In genomic region chr10:8213906-8214421, GRCm38 (mm10) we compare ENCODE assay signal across 8 mouse cellular contexts.
DNase-seq lines count a peak whose midpoint lies in the region; ATAC-seq lines count a peak whose summit lies in the region.

No protein-coding gene starts in this region.

- WGBS in heart, embryonic 10.5 days = 48% methylated on average over 16 of the region's 16 CpGs
- 14% methylated on average over 16 of the region's 16 CpGs for WGBS in large intestine, adult 2 months

- H3K27ac ChIP-seq in heart, embryonic 10.5 days = peak overlapping the region; percentile 69; the same call in 1 of the 2 replicates

- no peaks in the 10 kb centered on the region for H3K36me3 ChIP-seq in heart, embryonic 10.5 days

- H3K4me1 ChIP-seq in heart, embryonic 10.5 days = peaks cover 24% of the 10 kb centered on the region

- ATAC-seq in hematopoietic stem cell, adult 5-6 weeks (replicated peaks in 1 of 2; ENCODE audit: insufficient read depth in 1 of 2, low FRiP score in 2 of 2, low TSS enrichment in 1 of 2, low read depth in 1 of 2, poor library complexity in 2 of 2, severe bottlenecking in 2 of 2) = peak; percentile 98 to 99
- ATAC-seq in megakaryocyte-erythroid progenitor cell, adult 5-6 weeks (replicated peaks; ENCODE audit: low FRiP score, low TSS enrichment, poor library complexity, severe bottlenecking) = peak; percentile 91

- no peaks in the 10 kb centered on the region for H3K9me3 ChIP-seq in heart, embryonic 10.5 days

- peak overlapping the region; percentile 18; the same call in 1 of the 2 replicates for H3K4me3 ChIP-seq in heart, embryonic 10.5 days

- no peaks in the 10 kb centered on the region for H3K27me3 ChIP-seq in heart, embryonic 10.5 days (ENCODE audit: insufficient read depth, poor library complexity, severe bottlenecking)

- intact Hi-C loops in left cerebral cortex, postnatal 14 days (cut with DNase I) = no loop called here

- DNase-seq in heart, embryonic 10.5 days (ENCODE audit: low spot score) = no peak
- no peak for DNase-seq in heart, adult 8-10 months (ENCODE audit: low spot score)
- peak; percentile 43 for DNase-seq in large intestine, adult 2 months (ENCODE audit: low read depth, low spot score)
- DNase-seq in thymus, postnatal 10 days (ENCODE audit: low spot score in 2 of 2) = peak; percentile 87 to 89
- DNase-seq in right cerebral cortex, postnatal 14 days = no peak
- DNase-seq in left cerebral cortex, postnatal 14 days (ENCODE audit: low spot score in 2 of 2) = no peak

Comparison
In these comparisons a context has a peak if more than half of its experiments do, and no peak if none do; other contexts are left out.
1. DNase-seq: peak in large intestine, adult 2 months (single experiment) and thymus, postnatal 10 days (2 of 2); none in heart, embryonic 10.5 days (single experiment), heart, adult 8-10 months (single experiment), right cerebral cortex, postnatal 14 days (single experiment) and left cerebral cortex, postnatal 14 days (0 of 2).